Mouse (Mus musculus) intestine, embryonic 15.5 days (tissue): ENCODE data around the gene Pou2f3. TPM values are rescaled to one million over a fixed set of nuclear protein-coding genes. Genes with fewer than 3 reads are reported as not detected.
A peak's percentile ranks its signal among the peaks of the same experiment; 100 is the strongest.
"Not testable (repeated sequence)": the region's sequence is repeated elsewhere in the genome, so short reads cannot be mapped to it uniquely, and the experiment has no call there.

ENCODE experiments used
- ATAC-seq: fragments of 200-750 bp; cut with Nextera tagmentation; 2 replicates; pipeline ENCODE4 v1.8.0; 2017; ENCODE audit warnings: moderate TSS enrichment, moderate library complexity
- H3K27ac ChIP-seq: fragments of 300-500 bp; sonication (generic); 2 replicates; pipeline ENCODE4 v1.5.1; 2015; ENCODE audit warnings: mild to moderate bottlenecking, inconsistent platforms
- H3K27me3 ChIP-seq: fragments of 300-500 bp; sonication (generic); replicated peaks from 2 replicates; pipeline ENCODE4 v1.6.1; 2015; ENCODE audit warnings: inconsistent platforms
- H3K36me3 ChIP-seq: fragments of 300-500 bp; sonication (generic); 2 replicates; pipeline ENCODE4 v1.6.1; 2015; ENCODE audit warnings: inconsistent platforms
- H3K4me1 ChIP-seq: fragments of 300-500 bp; sonication (generic); replicated peaks from 2 replicates; pipeline ENCODE4 v1.6.1; 2015; ENCODE audit warnings: inconsistent platforms
- H3K4me2 ChIP-seq: fragments of 300-500 bp; sonication (generic); replicated peaks from 2 replicates; pipeline ENCODE4 v1.6.1; 2015; ENCODE audit warnings: mild to moderate bottlenecking, inconsistent platforms
- H3K4me3 ChIP-seq: fragments of 300-500 bp; sonication (generic); replicated peaks from 2 replicates; pipeline ENCODE4 v1.5.1; 2015; ENCODE audit warnings: inconsistent platforms
- H3K9ac ChIP-seq: fragments of 300-500 bp; sonication (generic); 2 replicates; pipeline ENCODE4 v1.6.1; 2015; ENCODE audit warnings: inconsistent platforms
- H3K9me3 ChIP-seq: fragments of 300-500 bp; sonication (generic); 2 replicates; pipeline ENCODE4 v1.6.1; 2016; ENCODE audit warnings: inconsistent platforms
- WGBS: fragments of 180-500 bp; shearing (Covaris S2); methylation state at CpG from one replicate; pipeline ENCODE4 v1.1.7; 2015; 5-methylcytosine and 5-hydroxymethylcytosine counted together
- polyA plus RNA-seq: library from polyadenylated mRNA; unstranded; fragments of >200 nt; fragmentation: Nextera tagmentation; extraction: Ambion mirVana; gene quantifications from 2 replicates; pipeline ENCODE4 v1.2.1, GENCODE M21; 2015

Pou2f3 gene
- polyA plus RNA-seq, 1 experiment from 2014 or later = 0.70 TPM

GRCm38 (mm10) chr9:43150957-43151356 is 59.2 kb downstream of the Pou2f3 start:
- Histone ChIP-seq H3K4me2 (no peak overlapping the region), H3K9me3 (no peaks in the 10 kb centered on the region), H3K4me3 (no peak overlapping the region), H3K36me3 (no peaks in the 10 kb centered on the region), H3K4me1 (peaks cover 10% of the 10 kb centered on the region; the same call in 1 of the 2 replicates), H3K9ac (no peak overlapping the region), H3K27me3 (no peaks in the 10 kb centered on the region), H3K27ac (no peak overlapping the region)
- ATAC-seq = peak; percentile 1; the same call in 1 of the 2 replicates
- WGBS = 52% methylated on average over 9 of the region's 9 CpGs

- no peaks in the 10 kb centered on the region for H3K9me3 ChIP-seq
- H3K4me3 ChIP-seq = no peak overlapping the region
- no peaks in the 10 kb centered on the region for H3K36me3 ChIP-seq
- no peaks in the 10 kb centered on the region for H3K27me3 ChIP-seq
- peak overlapping the region; percentile 33 for H3K4me2 ChIP-seq
- ATAC-seq = peak; percentile 94
- no peak overlapping the region for H3K27ac ChIP-seq
- H3K9ac ChIP-seq = no peak overlapping the region
- 26% methylated on average over 10 of the region's 10 CpGs for WGBS
- H3K4me1 ChIP-seq = peaks cover 10% of the 10 kb centered on the region; the same call in 1 of the 2 replicates
These were observed 60.1 kb downstream of the Pou2f3 start for GRCm38 (mm10) chr9:43150075-43150474.

- Histone ChIP-seq H3K27me3 (no peaks in the 10 kb centered on the region), H3K9ac (no peak overlapping the region), H3K36me3 (no peaks in the 10 kb centered on the region), H3K9me3 (no peaks in the 10 kb centered on the region), H3K4me3 (no peak overlapping the region), H3K4me2 (no peak overlapping the region), H3K4me1 (peaks cover 10% of the 10 kb centered on the region; the same call in 1 of the 2 replicates), H3K27ac (no peak overlapping the region)
- WGBS = 78% methylated on average over 3 of the region's 3 CpGs
- no peak for ATAC-seq
These were observed 60.7 kb downstream of the Pou2f3 start for GRCm38 (mm10) chr9:43149498-43149897.

GRCm38 (mm10) chr9:43145196-43145595 is 65.0 kb downstream of the Pou2f3 start:
- Histone ChIP-seq H3K9ac (no peak overlapping the region), H3K27ac (no peak overlapping the region), H3K27me3 (no peaks in the 10 kb centered on the region), H3K36me3 (no peaks in the 10 kb centered on the region), H3K4me3 (no peak overlapping the region), H3K4me1 (peaks cover 10% of the 10 kb centered on the region; the same call in 1 of the 2 replicates), H3K4me2 (no peak overlapping the region), H3K9me3 (no peaks in the 10 kb centered on the region)
- no peak for ATAC-seq
- WGBS = 85% methylated on average over 4 of the region's 4 CpGs

- Histone ChIP-seq H3K27ac (no peak overlapping the region), H3K4me3 (no peak overlapping the region), H3K9ac (no peak overlapping the region), H3K27me3 (no peaks in the 10 kb centered on the region), H3K4me1 (peaks cover 1% of the 10 kb centered on the region; the same call in 1 of the 2 replicates), H3K36me3 (no peaks in the 10 kb centered on the region), H3K9me3 (no peaks in the 10 kb centered on the region), H3K4me2 (no peak overlapping the region)
- ATAC-seq = no peak
- WGBS = 60% methylated on average over 12 of the region's 12 CpGs
These were observed 65.9 kb downstream of the Pou2f3 start for GRCm38 (mm10) chr9:43144206-43144810.

- no peaks in the 10 kb centered on the region for H3K4me1 ChIP-seq
- H3K4me3 ChIP-seq = no peak overlapping the region
- H3K4me2 ChIP-seq = no peak overlapping the region
- H3K27me3 ChIP-seq = no peaks in the 10 kb centered on the region
- H3K9ac ChIP-seq = no peak overlapping the region
- WGBS = 5% methylated on average over 4 of the region's 4 CpGs
- H3K27ac ChIP-seq = no peak overlapping the region
- no peaks in the 10 kb centered on the region for H3K9me3 ChIP-seq
- peak; percentile 62; the same call in 1 of the 2 replicates for ATAC-seq
- H3K36me3 ChIP-seq = no peaks in the 10 kb centered on the region
These were observed 68.3 kb downstream of the Pou2f3 start for GRCm38 (mm10) chr9:43141839-43142238.

- Histone ChIP-seq H3K27me3 (no peaks in the 10 kb centered on the region), H3K9me3 (no peaks in the 10 kb centered on the region), H3K36me3 (no peaks in the 10 kb centered on the region), H3K4me2 (no peak overlapping the region), H3K9ac (no peak overlapping the region), H3K4me3 (no peak overlapping the region), H3K27ac (no peak overlapping the region), H3K4me1 (no peaks in the 10 kb centered on the region)
- no peak for ATAC-seq
- WGBS = 80% methylated on average over 3 of the region's 3 CpGs
These were observed 76.6 kb downstream of the Pou2f3 start for GRCm38 (mm10) chr9:43133525-43133924.

GRCm38 (mm10) chr9:43132380-43132779 is 77.8 kb downstream of the Pou2f3 start:
- no peak overlapping the region for H3K9ac ChIP-seq
- ATAC-seq = no peak
- WGBS = 29% methylated on average over 4 of the region's 4 CpGs
- no peak overlapping the region for H3K4me2 ChIP-seq
- no peak overlapping the region for H3K27ac ChIP-seq
- no peaks in the 10 kb centered on the region for H3K9me3 ChIP-seq
- H3K36me3 ChIP-seq = no peaks in the 10 kb centered on the region
- H3K4me1 ChIP-seq = no peaks in the 10 kb centered on the region
- no peak overlapping the region for H3K4me3 ChIP-seq
- no peaks in the 10 kb centered on the region for H3K27me3 ChIP-seq

GRCm38 (mm10) chr9:43131940-43132339 is 78.2 kb downstream of the Pou2f3 start:
- WGBS = 61% methylated on average over 5 of the region's 5 CpGs
- no peaks in the 10 kb centered on the region for H3K36me3 ChIP-seq
- H3K4me1 ChIP-seq = no peaks in the 10 kb centered on the region
- H3K27ac ChIP-seq = no peak overlapping the region
- H3K4me3 ChIP-seq = no peak overlapping the region
- no peaks in the 10 kb centered on the region for H3K27me3 ChIP-seq
- no peak overlapping the region for H3K4me2 ChIP-seq
- no peaks in the 10 kb centered on the region for H3K9me3 ChIP-seq
- no peak for ATAC-seq
- no peak overlapping the region for H3K9ac ChIP-seq

GRCm38 (mm10) chr9:43130684-43131083 is 79.5 kb downstream of the Pou2f3 start:
- no peak overlapping the region for H3K4me2 ChIP-seq
- no peak overlapping the region for H3K4me3 ChIP-seq
- WGBS = 93% methylated on average over 2 of the region's 2 CpGs
- no peaks in the 10 kb centered on the region for H3K27me3 ChIP-seq
- H3K9ac ChIP-seq = no peak overlapping the region
- no peak for ATAC-seq
- no peaks in the 10 kb centered on the region for H3K4me1 ChIP-seq
- no peaks in the 10 kb centered on the region for H3K9me3 ChIP-seq
- no peaks in the 10 kb centered on the region for H3K36me3 ChIP-seq
- H3K27ac ChIP-seq = no peak overlapping the region

GRCm38 (mm10) chr9:43127101-43127787 is 82.9 kb downstream of the Pou2f3 start:
- WGBS = 72% methylated on average over 10 of the region's 10 CpGs
- Histone ChIP-seq H3K4me3 (no peak overlapping the region), H3K4me2 (no peak overlapping the region), H3K27me3 (no peaks in the 10 kb centered on the region), H3K9ac (no peak overlapping the region), H3K36me3 (no peaks in the 10 kb centered on the region), H3K4me1 (no peaks in the 10 kb centered on the region), H3K27ac (no peak overlapping the region), H3K9me3 (no peaks in the 10 kb centered on the region)
- ATAC-seq = no peak

- H3K4me3 ChIP-seq = no peak overlapping the region
- no peaks in the 10 kb centered on the region for H3K27me3 ChIP-seq
- no peaks in the 10 kb centered on the region for H3K4me1 ChIP-seq
- H3K4me2 ChIP-seq = no peak overlapping the region
- no peaks in the 10 kb centered on the region for H3K9me3 ChIP-seq
- no peak overlapping the region for H3K27ac ChIP-seq
- 58% methylated on average over 1 of the region's 1 CpGs for WGBS
- H3K9ac ChIP-seq = no peak overlapping the region
- no peaks in the 10 kb centered on the region for H3K36me3 ChIP-seq
- ATAC-seq = no peak
These were observed 87.8 kb downstream of the Pou2f3 start for GRCm38 (mm10) chr9:43122379-43122778.

- not testable (repeated sequence) for H3K4me3 ChIP-seq, H3K27me3 ChIP-seq, ATAC-seq, H3K4me1 ChIP-seq, H3K9me3 ChIP-seq, H3K4me2 ChIP-seq, H3K36me3 ChIP-seq, H3K27ac ChIP-seq, H3K9ac ChIP-seq
- WGBS = 88% methylated on average over 2 of the region's 2 CpGs
These were observed 88.2 kb downstream of the Pou2f3 start for GRCm38 (mm10) chr9:43121948-43122347.
